Mouse (Mus musculus) frontal cortex, postnatal 10 days (tissue): ENCODE measurements around the gene Mmp8.

Experiments
- DNase-seq, 2 experiments: peaks; one replicate each; pipeline ENCODE4 v3.0.0; 2022; ENCODE audit warnings: low spot score in 2 of 2, mixed read lengths in 1 of 2

Gene Mmp8

GRCm38 (mm10) chr9:7593272-7593812, 35.1 kb downstream of the Mmp8 start:
- no peak for DNase-seq

- DNase-seq = peak; percentile 67 to 79
Observed at GRCm38 (mm10) chr9:7594816-7595540, 36.7 kb downstream of the Mmp8 start.

- peak; percentile 20 to 76 for DNase-seq
Observed at GRCm38 (mm10) chr9:7602982-7603742, 44.9 kb downstream of the Mmp8 start.

GRCm38 (mm10) chr9:7604005-7604404, 45.7 kb downstream of the Mmp8 start:
- DNase-seq = no peak

- DNase-seq = no peak
Observed at GRCm38 (mm10) chr9:7605638-7606037, 47.4 kb downstream of the Mmp8 start.
